Mouse (Mus musculus): Measurements from ENCODE around the gene Cenpm.

DNA sequence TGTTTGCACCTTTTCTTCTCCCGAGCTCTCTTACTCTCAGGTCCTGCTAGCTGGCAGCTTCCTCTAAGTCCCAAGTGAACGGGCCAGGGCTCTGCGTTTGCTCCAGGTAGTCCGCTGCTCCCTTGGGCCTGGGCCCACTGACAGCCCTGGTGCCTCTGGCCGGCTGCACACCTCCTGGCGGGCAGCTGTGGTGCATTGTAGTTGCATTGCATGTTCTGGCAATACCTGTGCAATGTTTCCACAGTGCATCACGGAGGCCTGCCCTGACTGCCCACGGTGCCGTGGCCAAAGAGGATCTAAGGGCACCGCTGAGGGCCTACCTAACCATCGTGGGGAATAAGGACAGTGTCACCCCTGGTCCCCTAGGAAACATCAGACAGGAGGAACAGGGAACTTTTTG is 46.6 kb downstream of the Cenpm start:
- TF ChIP-seq CTCF (conservative IDR thresholded peaks at IDR 0.05; ENCODE audit: insufficient read depth, insufficient read length, low read depth, low read length) = no peak
- TF ChIP-seq POLR2A (IDR thresholded peaks at IDR 0.05; ENCODE audit: low read depth, low read length) = no peak
